Mouse (Mus musculus): Measurements from ENCODE around the gene Tmem177.

Tmem177 gene

GRCm38 (mm10) chr1:119912953-119913814 is at the start of gene Tmem177:
Tmem177 (minus strand) TSS chr1:119913208.
- DNase-seq (ENCODE audit: low spot score) = peak; percentile 97

- DNase-seq (ENCODE audit: low spot score) = no peak
These were observed 46.9 kb upstream of the Tmem177 start for GRCm38 (mm10) chr1:119959920-119960319.

DNA sequence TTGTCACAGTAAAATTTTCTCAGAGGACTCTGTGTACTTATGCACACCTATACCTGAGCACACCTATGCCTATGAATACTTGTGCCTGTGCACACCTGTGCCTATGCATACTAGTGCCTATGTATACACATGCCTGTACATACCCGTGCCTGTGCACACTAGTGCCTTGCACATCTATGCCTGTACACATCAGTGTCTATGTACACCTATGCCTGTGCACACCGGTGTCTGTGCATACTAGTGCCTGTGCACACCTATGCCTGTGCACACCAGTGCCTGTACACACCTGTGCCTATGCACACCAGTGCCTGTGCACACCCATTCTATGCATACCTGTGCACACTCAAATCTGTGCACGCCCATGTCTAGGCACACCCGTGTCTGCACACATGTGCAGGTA is 46.5 kb upstream of the Tmem177 start:
- DNase-seq (ENCODE audit: low spot score) = no peak

DNA sequence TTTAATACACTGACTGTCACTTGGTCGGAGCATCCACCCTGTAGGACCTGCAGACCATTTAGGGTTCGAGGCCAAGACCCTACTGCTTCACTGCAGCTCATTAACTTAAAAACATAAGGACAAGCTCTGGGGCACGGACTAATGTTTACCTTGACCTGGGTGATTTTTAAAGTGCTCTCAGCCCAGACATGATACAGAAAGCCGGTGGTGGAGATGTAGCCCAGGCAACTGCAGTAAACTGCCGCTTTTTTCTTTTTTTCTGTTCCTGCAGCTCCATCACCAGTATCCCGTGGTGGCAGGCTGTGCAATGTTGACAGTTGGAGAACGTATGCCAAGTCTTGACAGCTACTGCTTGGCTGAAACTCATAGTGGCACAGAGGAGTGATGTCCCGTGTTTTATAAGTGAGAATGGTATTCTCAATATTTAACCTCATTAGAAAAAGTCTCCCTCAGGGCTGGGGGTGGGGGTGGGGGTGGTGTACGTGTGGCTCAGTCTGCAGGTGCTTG is 44.8 kb upstream of the Tmem177 start:
- no peak for DNase-seq (ENCODE audit: low spot score)

DNA sequence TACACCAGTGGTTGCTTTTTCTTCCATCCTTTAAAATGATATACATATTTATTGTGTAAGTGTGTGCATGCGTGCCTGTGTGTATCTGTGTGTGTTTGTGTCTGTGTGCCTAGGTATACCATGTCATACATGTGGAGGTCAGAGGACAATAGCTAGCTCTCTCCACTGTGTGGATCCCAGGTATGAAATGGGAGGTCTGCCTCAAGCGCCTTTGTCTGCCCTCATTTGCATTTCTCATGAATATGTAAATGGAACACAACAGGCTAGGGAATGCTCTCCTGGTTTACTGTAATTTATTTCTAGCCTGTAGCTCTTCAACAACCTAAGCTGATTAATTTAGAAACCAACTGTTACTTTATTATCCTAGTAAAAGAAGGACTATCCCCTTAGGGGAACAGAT is 41.7 kb upstream of the Tmem177 start:
- DNase-seq (ENCODE audit: low spot score) = no peak

DNA sequence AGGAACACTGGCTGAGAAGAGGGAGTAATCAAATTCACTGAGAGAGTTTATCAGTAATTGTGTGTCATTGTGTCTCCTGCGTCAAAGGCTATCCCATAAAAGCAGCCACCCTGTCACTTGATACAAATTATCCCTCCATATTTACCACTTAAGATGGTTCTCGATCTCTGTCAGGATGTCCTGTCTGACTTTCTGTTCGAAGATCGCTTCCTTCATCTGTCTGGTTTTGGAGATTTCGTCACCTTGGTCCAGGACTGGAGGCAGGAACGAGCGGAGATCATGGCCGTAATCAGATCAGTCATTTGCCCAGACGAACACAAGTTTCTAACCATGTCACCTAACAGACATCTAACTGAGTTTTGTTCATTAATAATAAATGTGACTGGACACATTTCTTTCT is 40.4 kb upstream of the Tmem177 start:
- no peak for DNase-seq (ENCODE audit: low spot score)

DNA sequence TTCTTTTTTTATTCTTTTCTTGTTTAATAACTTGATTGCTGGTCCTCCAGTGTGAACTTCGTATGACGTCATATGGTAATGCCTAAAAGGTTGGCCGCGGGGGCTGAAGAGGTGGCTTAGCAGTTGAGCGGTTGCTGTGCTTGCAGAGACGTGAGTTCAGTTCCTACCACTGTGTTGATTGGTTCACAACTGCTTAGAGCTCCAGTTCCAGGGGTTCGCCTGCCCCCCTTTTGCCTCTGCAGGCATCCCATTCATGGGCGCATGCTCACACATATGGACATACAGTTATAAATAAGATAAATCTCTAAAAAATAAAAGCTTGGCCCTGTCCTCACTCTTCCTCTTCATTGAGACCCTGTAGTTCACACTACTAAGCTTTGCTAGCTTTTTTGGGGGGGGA is 37.1 kb upstream of the Tmem177 start:
- no peak for DNase-seq (ENCODE audit: low spot score)

- no peak for DNase-seq (ENCODE audit: low spot score)
These were observed 23.9 kb upstream of the Tmem177 start for GRCm38 (mm10) chr1:119936861-119937260.

DNA sequence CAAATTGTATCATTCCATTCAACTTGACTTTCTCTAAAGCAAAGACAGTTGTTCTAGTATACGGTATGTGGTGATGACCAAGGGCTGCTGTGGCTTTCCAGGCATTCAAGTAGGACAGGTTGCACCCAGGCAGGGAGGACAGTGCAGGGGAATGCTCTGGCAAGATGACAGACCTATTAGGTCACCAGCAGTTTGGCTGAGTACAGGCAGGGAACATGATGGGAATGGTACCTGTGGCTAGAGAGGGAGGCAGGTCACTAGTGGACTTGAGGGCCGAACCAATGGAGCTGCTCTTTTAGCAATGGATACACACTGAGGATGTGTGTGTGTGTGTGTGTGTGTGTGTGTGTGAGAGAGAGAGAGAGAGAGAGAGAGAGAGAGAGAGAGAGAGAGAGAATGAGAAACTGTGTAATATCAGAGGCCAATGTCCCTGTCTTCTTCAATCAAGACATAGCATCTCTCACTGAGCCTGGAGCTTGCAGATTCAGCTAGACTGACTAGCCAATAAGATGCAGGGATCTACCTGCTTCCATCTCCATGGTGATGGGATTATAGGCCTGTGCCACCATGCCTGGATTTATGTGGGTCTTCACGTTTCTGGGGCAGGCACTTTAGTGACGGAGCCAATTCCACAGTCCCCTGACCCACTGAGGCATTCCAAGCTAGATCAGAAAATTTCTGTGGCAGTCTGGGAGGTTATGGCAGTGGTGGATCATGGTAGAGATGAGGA is 18.6 kb upstream of the Tmem177 start:
- DNase-seq (ENCODE audit: low spot score) = no peak

DNA sequence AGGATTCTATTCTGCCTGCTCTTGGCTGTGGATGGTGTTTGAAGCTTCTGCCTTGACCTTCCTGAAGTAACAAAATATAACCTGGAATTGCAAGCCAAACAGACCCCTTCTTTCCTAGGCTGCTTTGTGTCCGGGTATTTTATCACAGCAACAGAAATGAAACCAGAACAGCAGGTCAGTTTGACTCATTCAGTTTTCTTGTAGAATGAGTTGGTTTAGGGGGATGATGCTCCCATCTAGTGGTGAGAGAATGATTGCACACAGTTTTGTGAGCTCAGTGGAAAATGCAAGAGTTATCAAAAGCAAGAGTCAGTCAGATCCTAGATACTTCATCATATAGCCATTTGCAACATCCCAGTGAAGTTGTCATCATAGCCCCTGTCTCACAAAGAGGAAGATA is 16.7 kb upstream of the Tmem177 start:
- DNase-seq (ENCODE audit: low spot score) = no peak

GRCm38 (mm10) chr1:119919299-119919698 is 6.3 kb upstream of the Tmem177 start:
- DNase-seq (ENCODE audit: low spot score) = peak; percentile 17

DNA sequence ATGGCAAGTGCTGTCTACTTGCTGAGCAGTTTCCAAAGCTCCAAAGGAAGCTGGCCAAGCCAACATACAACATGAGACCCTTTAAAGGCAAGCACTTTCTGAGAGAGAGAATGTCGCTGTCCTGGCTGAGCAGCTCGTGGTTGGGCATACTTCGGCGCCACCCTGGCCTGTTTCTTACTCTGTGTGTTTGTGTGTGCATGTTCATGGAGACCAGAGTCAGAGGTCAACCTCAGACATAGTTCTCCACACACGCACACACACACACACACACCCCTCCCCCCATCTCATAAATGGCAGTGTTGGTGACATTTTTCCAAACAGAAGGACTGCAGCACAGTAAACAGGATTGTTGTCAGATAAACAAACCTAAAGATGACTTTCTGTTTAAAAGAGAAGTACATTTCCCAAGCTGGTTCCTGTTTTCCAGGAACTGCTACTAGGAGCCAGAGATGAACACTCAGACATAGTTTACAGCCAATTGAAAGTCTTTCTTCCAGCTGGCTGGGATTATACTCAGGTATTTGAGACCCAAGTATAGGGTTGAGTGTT is 3.9 kb upstream of the Tmem177 start:
- no peak for DNase-seq (ENCODE audit: low spot score)

DNA sequence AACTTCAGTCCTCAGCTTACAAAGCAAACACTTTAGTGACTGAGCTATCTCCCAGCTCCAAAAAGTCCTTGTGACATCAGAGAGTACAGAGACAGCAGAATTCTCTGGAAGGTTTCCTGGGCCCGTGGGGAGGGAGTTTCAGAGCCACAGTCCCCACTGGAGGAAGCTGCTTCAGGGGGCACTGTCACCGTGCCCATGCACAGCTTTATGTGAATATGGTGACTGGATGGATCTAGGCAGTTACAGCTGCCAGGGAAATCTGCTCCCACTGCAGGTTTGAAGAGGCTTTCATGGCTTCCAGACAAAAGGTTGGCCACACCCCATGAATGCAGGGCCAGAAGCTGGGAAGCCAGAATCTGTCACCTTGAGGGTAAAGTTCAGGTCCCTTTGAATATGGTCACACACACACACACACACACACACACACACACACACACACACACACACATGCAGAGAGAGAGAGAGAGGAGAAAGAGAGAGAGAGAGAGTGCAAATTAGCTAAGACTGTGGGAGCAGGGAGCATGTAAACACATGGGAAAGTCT is 5.7 kb downstream of the Tmem177 start:
- no peak for DNase-seq (ENCODE audit: low spot score)

DNA sequence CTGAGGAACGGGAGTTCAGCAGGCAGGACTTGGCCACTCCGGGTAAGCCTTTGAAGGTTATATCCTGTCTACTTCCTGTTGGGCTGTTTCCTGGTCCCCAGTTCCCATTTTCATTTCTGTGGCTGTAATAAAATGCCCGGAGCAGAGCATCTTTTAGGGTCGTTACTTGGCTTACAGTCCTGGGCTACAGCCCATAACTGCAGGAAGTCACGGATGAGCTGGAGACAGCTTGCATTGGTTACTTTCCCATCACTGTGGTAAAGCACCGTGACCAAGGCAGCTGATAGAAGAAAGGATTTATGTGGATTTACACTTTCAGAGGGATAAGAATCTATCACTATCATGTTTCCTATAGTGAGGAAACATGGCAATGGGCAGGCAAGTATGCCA is 9.8 kb downstream of the Tmem177 start:
- DNase-seq (ENCODE audit: low spot score) = no peak

- DNase-seq (ENCODE audit: low spot score) = no peak
These were observed 10.3 kb downstream of the Tmem177 start for GRCm38 (mm10) chr1:119902551-119903230.

DNA sequence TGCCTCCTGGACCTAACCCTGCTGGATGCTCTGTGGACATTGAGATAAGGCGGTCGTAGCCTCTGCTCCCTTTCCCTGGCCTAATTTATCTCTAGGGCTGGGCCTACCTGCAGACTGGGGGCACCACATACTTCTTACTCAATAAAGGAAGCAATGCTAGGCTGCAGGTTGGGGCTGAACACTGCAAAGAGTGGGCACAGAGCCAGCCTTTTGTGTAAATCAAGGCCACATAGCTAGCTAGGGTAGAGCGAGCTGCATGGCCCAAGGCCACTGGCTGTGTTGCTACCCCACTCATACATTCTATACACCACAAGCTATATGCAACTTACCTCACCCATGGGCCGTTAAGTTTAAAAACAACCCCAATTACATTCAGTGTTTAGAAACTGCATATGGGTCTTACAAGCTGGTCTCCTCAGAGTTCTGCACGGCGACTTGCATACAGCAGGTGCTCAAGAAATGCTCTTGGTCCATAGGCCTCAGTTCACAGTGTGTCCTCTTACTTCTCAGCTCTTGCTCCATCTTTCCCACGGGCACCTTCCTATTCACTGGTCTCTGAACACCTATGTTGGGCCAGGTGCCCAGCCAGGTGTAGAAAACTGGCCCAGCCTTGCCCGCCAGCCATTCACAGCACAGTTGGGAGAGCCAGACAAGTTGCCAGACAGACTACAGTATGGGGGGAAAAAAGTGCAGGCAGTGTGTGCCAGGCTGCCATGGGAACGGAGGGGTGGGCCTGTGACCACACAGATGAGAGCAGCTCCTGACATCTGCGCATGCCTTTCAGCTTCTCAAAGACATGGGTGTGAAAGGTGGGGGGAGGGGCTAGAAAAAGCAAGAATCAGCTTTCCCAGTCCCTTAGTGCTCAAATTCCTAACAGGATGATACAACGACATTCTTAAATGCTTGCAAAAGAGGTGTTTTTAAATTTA is 13.5 kb downstream of the Tmem177 start:
- DNase-seq (ENCODE audit: low spot score) = no peak

DNA sequence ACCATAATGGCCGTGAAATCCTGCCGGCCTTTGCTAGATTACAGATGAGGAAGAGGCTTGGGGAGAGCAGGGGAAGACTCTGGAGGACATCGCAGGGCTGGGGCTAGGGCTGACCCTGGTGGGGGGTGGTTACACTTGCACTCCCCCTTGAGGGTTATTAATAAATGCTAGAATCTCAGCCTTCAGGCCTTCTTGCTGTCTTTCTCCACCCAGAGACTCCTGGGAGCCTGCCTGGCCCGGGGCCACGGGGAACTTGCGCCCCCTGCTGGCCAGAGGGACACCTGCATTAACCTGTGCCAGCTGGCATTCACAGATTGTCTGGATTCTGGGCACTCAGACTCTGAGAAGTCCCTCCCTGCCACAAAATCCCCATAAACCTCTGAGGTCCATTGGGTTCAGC is 18.1 kb downstream of the Tmem177 start:
- DNase-seq (ENCODE audit: low spot score) = peak; percentile 59

DNA sequence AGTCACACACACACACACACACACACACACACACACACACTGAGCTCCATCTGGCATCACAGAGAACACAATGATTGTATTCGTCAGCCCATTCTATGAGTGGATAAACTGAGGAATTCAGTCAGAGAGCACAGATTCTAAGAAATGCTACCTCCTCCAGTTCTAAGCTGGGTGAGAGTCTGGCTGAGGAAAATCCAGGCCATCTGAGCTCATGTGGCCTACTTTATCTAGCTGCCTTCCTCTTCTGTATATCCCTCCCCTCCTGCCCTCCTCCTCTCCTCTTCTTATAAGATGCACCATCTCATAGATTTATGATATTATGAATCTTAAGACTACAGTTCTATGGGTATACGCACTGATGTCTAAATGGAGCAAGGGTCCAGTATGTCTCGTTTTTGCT is 19.4 kb downstream of the Tmem177 start:
- DNase-seq (ENCODE audit: low spot score) = no peak

DNA sequence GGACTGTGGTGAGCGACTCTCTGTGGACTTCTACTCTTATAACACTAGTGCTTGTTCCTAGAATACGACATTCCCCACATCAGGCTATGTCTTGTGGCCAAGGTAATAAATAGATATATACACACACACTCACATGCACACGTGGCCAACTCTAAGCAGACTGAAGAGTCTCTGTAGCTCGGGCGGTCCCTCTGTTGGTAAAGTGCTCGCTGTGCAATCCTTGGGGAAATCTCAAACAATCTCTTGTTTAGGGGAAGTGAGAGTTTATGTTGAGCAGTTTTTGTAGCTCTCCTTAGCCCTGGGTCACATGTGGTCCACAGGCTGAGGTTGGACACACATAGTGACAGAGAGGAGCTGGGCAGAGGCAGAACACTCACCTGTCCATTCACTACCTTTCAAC is 20.1 kb downstream of the Tmem177 start:
- DNase-seq (ENCODE audit: low spot score) = no peak

DNA sequence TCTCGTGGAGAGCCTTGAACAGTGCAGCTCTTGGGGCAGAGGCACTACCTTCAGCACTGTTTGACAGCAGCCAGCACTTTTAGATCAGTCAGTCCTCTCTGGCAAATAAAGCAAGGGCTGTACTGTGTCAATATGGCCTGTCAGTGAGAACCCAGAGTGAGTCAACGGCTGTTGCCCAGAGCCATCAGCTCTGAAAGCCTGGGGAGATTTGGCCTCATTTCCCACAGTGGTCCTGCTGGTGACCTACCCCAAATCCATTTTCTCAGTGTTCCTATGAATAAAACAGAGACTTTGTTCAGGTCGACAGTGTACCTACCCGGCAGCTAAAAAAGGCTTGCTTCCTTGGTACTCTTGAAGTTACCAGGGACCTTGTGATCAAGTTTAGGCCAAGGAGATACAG is 21.1 kb downstream of the Tmem177 start:
- no peak for DNase-seq (ENCODE audit: low spot score)

GRCm38 (mm10) chr1:119891149-119891548 is 21.9 kb downstream of the Tmem177 start:
- DNase-seq (ENCODE audit: low spot score) = no peak
